Mouse (Mus musculus): ENCODE data around the gene Bcl2l13. TPM values are rescaled to one million over a fixed set of nuclear protein-coding genes. Genes with fewer than 3 reads are reported as not detected.
"Not testable (repeated sequence)": the region's sequence is repeated elsewhere in the genome, so short reads cannot be mapped to it uniquely, and the experiment has no call there.

Gene Bcl2l13
- polyA plus RNA-seq, 1 experiment from 2014 or later = 30.2 TPM

DNA sequence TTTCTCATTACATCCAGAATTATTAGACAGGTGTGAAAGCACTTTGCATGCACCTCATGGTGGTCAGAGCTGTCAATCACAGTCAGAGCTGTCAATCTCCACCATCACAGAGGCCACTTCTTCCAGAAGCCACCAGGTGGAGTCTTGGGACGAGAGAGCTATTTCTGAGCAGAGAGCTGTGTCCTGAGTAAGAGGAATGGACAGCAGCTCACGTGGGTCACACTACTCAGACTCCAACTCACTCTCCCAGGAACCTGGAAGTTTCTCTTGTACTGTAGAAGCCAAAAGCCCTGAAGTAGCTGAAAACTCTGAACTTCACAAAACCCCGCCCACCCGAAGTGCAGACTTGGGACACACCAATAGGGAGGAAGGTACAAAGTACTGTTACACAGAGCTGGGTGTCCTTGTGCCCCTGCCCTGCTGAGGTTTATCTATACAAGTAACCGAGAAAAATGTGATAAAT lies 67.5 kb downstream of the Bcl2l13 start:
- Histone ChIP-seq H3K27me3 (no peaks in the 10 kb centered on the region), H3K27ac (replicated peaks) (no peak overlapping the region), H3K4me3 (replicated peaks) (no peak overlapping the region), H3K4me1 (no peaks in the 10 kb centered on the region), H3K9me3 (replicated peaks) (no peaks in the 10 kb centered on the region), H3K4me2 (replicated peaks) (no peak overlapping the region), H3K36me3 (no peaks in the 10 kb centered on the region), H3K9ac (no peak overlapping the region)
- 52% methylated on average over 5 of the region's 5 CpGs for WGBS
- ATAC-seq (ENCODE audit: insufficient number of reproducible peaks, low FRiP score, low TSS enrichment, low read depth) = no peak

DNA sequence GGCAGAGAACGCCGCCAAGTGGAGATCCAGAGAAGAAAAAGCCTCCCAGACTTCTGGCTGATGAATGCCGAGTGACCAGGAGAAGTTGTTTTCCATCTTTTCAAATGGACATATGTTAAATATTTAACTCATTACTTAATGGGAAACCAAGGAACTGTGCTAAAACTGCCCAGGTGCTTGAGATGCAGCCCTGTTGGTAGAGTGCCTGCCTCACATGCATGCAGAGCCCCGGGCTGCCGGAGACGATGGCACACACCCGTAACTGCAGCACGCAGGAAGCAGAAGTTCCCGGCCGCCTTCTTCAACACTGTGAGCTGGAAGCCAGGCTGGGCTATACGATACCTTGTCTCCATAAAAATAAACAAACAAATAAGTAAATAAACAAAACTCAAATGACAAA lies 67.9 kb downstream of the Bcl2l13 start:
- ATAC-seq (ENCODE audit: insufficient number of reproducible peaks, low FRiP score, low TSS enrichment, low read depth) = no peak
- no peak overlapping the region for H3K4me2 ChIP-seq (replicated peaks)
- no peaks in the 10 kb centered on the region for H3K36me3 ChIP-seq
- no peaks in the 10 kb centered on the region for H3K4me1 ChIP-seq
- H3K4me3 ChIP-seq (replicated peaks) = no peak overlapping the region
- H3K27me3 ChIP-seq = no peaks in the 10 kb centered on the region
- 72% methylated on average over 11 of the region's 11 CpGs for WGBS
- no peak overlapping the region for H3K27ac ChIP-seq (replicated peaks)
- H3K9ac ChIP-seq = no peak overlapping the region
- H3K9me3 ChIP-seq (replicated peaks) = no peaks in the 10 kb centered on the region

GRCm38 (mm10) chr6:120905111-120905510 lies 69.1 kb downstream of the Bcl2l13 start:
- no peak for ATAC-seq (ENCODE audit: insufficient number of reproducible peaks, low FRiP score, low TSS enrichment, low read depth)
- Histone ChIP-seq H3K4me2 (replicated peaks) (no peak overlapping the region), H3K27me3 (no peaks in the 10 kb centered on the region), H3K27ac (replicated peaks) (no peak overlapping the region), H3K9ac (no peak overlapping the region), H3K36me3 (no peaks in the 10 kb centered on the region), H3K9me3 (replicated peaks) (no peaks in the 10 kb centered on the region), H3K4me3 (replicated peaks) (no peak overlapping the region), H3K4me1 (no peaks in the 10 kb centered on the region)
- 91% methylated on average over 5 of the region's 5 CpGs for WGBS

- H3K4me3 ChIP-seq (replicated peaks) = no peak overlapping the region
- H3K36me3 ChIP-seq = no peaks in the 10 kb centered on the region
- H3K9me3 ChIP-seq (replicated peaks) = no peaks in the 10 kb centered on the region
- H3K9ac ChIP-seq = no peak overlapping the region
- H3K4me2 ChIP-seq (replicated peaks) = no peak overlapping the region
- WGBS = 90% methylated on average over 6 of the region's 6 CpGs
- no peaks in the 10 kb centered on the region for H3K27me3 ChIP-seq
- no peak overlapping the region for H3K27ac ChIP-seq (replicated peaks)
- no peak for ATAC-seq (ENCODE audit: insufficient number of reproducible peaks, low FRiP score, low TSS enrichment, low read depth)
- H3K4me1 ChIP-seq = peaks cover 5% of the 10 kb centered on the region; the same call in 1 of the 2 replicates
Observed at GRCm38 (mm10) chr6:120906521-120906920, 70.5 kb downstream of the Bcl2l13 start.

DNA sequence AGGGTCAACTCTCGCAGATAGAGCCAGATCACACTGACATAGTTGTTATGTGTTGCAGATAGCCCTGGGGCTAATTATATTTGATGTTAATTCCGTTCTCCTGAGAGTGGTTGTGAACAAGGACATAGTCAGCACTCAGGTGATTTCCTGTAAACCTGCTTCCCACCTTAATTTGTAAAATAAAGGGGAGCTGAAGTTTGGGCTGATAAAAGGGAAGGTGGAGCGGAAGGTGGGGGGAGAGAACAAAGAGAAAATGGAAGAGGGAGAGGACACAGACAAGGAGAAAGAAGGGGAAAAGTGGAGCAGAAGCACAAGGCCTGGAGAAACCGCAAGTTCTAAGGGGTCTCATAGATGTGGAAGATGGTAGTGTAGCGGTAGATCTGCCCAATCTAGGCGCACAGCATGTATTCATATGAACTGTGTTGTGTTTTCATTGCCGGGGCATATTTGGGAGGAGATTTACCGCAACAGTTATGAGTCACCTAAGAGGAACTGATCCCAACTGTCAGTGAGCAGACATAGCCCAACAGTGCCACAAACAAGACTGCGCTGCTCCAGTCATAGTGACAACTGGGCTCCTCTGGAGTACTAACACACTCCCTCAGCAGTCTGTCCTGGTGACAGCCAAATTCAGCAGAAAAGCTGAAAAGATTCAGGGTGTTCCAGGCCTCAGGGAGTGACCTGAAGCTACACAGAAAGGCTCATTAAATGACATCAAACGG lies 72.0 kb downstream of the Bcl2l13 start:
- H3K4me2 ChIP-seq (replicated peaks); H3K9ac ChIP-seq; H3K4me3 ChIP-seq (replicated peaks); H3K36me3 ChIP-seq; H3K27me3 ChIP-seq; H3K27ac ChIP-seq (replicated peaks); ATAC-seq (ENCODE audit: insufficient number of reproducible peaks, low FRiP score, low TSS enrichment, low read depth); H3K9me3 ChIP-seq (replicated peaks); H3K4me1 ChIP-seq: not testable (repeated sequence)
- 84% methylated on average over 10 of the region's 10 CpGs for WGBS

- peaks cover 7% of the 10 kb centered on the region; the same call in 1 of the 2 replicates for H3K4me1 ChIP-seq
- ATAC-seq (ENCODE audit: insufficient number of reproducible peaks, low FRiP score, low TSS enrichment, low read depth) = no peak
- no peak overlapping the region for H3K27ac ChIP-seq (replicated peaks)
- no peak overlapping the region for H3K4me3 ChIP-seq (replicated peaks)
- no peaks in the 10 kb centered on the region for H3K9me3 ChIP-seq (replicated peaks)
- H3K4me2 ChIP-seq (replicated peaks) = no peak overlapping the region
- no peaks in the 10 kb centered on the region for H3K36me3 ChIP-seq
- 89% methylated on average over 3 of the region's 3 CpGs for WGBS
- H3K27me3 ChIP-seq = no peaks in the 10 kb centered on the region
- H3K9ac ChIP-seq = no peak overlapping the region
Observed at GRCm38 (mm10) chr6:120909501-120909900, 73.5 kb downstream of the Bcl2l13 start.

DNA sequence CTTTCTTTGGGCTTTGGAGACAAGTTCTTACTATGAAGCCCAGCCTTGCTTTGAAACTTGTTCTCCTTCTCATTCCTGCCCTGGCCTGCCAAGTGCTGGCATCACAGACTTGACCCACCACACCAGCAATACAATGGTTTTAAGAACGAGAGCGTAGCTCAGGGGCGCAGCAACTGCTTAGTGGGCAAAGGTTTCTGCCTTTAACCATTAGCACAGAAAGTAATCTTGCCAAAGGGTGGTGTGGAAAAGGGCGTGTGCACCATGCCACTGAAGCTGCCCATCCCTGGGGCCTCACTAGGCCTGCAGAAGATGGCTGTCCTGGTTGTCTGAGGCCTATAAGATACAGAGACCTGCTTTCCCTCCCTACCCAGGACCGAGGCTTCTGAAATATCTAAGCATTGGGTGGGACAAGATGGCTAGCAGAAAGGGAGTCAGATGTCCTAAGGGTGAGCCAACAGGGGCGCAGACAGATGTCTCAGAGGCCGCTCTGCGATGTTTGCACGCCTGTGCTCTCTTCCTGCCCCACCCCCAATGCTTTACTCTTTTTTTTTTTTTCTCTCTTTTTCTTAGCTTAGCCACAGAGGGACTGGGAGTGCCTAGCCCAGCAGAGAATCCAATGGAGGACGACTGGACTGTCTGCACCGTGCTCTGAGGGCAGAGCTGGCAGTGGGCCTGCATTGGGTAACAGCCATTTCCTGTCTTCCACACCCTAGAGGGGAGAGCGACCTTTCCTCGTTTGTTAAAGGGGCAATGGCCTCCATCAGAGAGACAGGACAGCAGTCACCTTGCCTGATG lies 75.4 kb downstream of the Bcl2l13 start:
- Histone ChIP-seq H3K4me1 (peaks cover 19% of the 10 kb centered on the region), H3K36me3 (no peaks in the 10 kb centered on the region), H3K9ac (no peak overlapping the region), H3K27me3 (no peaks in the 10 kb centered on the region; the same call in 1 of the 2 replicates), H3K27ac (replicated peaks) (no peak overlapping the region), H3K4me2 (replicated peaks) (no peak overlapping the region), H3K9me3 (replicated peaks) (no peaks in the 10 kb centered on the region), H3K4me3 (replicated peaks) (no peak overlapping the region)
- WGBS = 66% methylated on average over 13 of the region's 13 CpGs
- ATAC-seq (ENCODE audit: insufficient number of reproducible peaks, low FRiP score, low TSS enrichment, low read depth) = no peak

GRCm38 (mm10) chr6:120912931-120913330 lies 76.9 kb downstream of the Bcl2l13 start:
- no peak for ATAC-seq (ENCODE audit: insufficient number of reproducible peaks, low FRiP score, low TSS enrichment, low read depth)
- 48% methylated on average over 2 of the region's 2 CpGs for WGBS
- H3K9me3 ChIP-seq (replicated peaks) = no peaks in the 10 kb centered on the region
- no peak overlapping the region for H3K9ac ChIP-seq
- H3K4me3 ChIP-seq (replicated peaks) = no peak overlapping the region
- H3K4me1 ChIP-seq = peaks cover 23% of the 10 kb centered on the region
- H3K27me3 ChIP-seq = no peaks in the 10 kb centered on the region; the same call in 1 of the 2 replicates
- H3K4me2 ChIP-seq (replicated peaks) = no peak overlapping the region
- H3K27ac ChIP-seq (replicated peaks) = no peak overlapping the region
- no peaks in the 10 kb centered on the region for H3K36me3 ChIP-seq

- Histone ChIP-seq H3K4me3 (replicated peaks) (no peak overlapping the region), H3K9me3 (replicated peaks) (no peaks in the 10 kb centered on the region), H3K27me3 (no peaks in the 10 kb centered on the region; the same call in 1 of the 2 replicates), H3K4me1 (peaks cover 23% of the 10 kb centered on the region), H3K9ac (no peak overlapping the region), H3K36me3 (no peaks in the 10 kb centered on the region), H3K4me2 (replicated peaks) (no peak overlapping the region), H3K27ac (replicated peaks) (no peak overlapping the region)
- 77% methylated on average over 8 of the region's 8 CpGs for WGBS
- ATAC-seq (ENCODE audit: insufficient number of reproducible peaks, low FRiP score, low TSS enrichment, low read depth) = no peak
Observed at GRCm38 (mm10) chr6:120913783-120914182, 77.8 kb downstream of the Bcl2l13 start.

- Histone ChIP-seq H3K4me3 (replicated peaks) (no peak overlapping the region), H3K27me3 (no peaks in the 10 kb centered on the region; the same call in 1 of the 2 replicates), H3K4me1 (peaks cover 23% of the 10 kb centered on the region), H3K9me3 (replicated peaks) (no peaks in the 10 kb centered on the region), H3K9ac (no peak overlapping the region), H3K27ac (replicated peaks) (no peak overlapping the region), H3K4me2 (replicated peaks) (no peak overlapping the region), H3K36me3 (no peaks in the 10 kb centered on the region)
- ATAC-seq (ENCODE audit: insufficient number of reproducible peaks, low FRiP score, low TSS enrichment, low read depth) = no peak
- WGBS = 78% methylated on average over 4 of the region's 4 CpGs
Observed at GRCm38 (mm10) chr6:120914533-120914910, 78.5 kb downstream of the Bcl2l13 start.

GRCm38 (mm10) chr6:120914911-120915648 lies 79.1 kb downstream of the Bcl2l13 start:
- ATAC-seq (ENCODE audit: insufficient number of reproducible peaks, low FRiP score, low TSS enrichment, low read depth) = no peak
- Histone ChIP-seq H3K4me1 (peaks cover 23% of the 10 kb centered on the region), H3K4me3 (replicated peaks) (no peak overlapping the region), H3K4me2 (replicated peaks) (no peak overlapping the region), H3K9me3 (replicated peaks) (no peaks in the 10 kb centered on the region), H3K9ac (no peak overlapping the region), H3K27ac (replicated peaks) (no peak overlapping the region), H3K27me3 (no peaks in the 10 kb centered on the region; the same call in 1 of the 2 replicates), H3K36me3 (no peaks in the 10 kb centered on the region)
- WGBS = 45% methylated on average over 9 of the region's 9 CpGs

Measured in embryonic facial prominence, embryonic 15.5 days (tissue).